Mouse (Mus musculus) liver, postnatal 0 days (tissue): ENCODE measurements around the gene Gbp5.

Source experiments
- CTCF ChIP-seq: sonication (generic); IDR thresholded peaks from 2 replicates; pipeline ENCODE4 v1.5.1; 2016; ENCODE audit warnings: antibody characterized with exemption, low read depth
- EP300 ChIP-seq: IDR thresholded peaks from 2 replicates; pipeline ENCODE4 v1.6.1; 2016; ENCODE audit warnings: antibody characterized with exemption, low read depth, mild to moderate bottlenecking

DNA sequence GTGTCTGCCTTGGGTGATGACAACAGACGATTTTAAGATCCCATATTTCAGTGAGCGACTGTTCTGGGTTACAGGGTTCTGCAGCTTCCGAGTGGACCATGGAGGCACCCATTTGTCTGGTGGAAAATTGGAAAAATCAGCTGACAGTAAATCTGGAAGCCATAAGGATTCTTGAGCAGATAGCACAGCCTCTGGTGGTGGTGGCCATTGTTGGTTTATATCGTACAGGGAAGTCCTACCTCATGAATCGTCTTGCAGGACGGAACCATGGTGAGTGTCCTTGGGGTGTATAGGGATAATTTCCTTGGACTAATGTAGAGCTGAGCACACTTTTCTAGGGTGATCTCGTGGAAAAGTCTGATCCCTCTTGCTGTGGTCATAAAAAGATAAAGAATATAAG is 67.9 kb downstream of the Gbp5 start:
- TF ChIP-seq CTCF (no peak), EP300 (no peak)
